Comparison of ENCODE assay signal across 11 mouse cellular contexts in genomic region chr16:11064742-11065141, GRCm38 (mm10). TPM values are rescaled to one million over a fixed set of nuclear protein-coding genes. Genes with fewer than 3 reads are reported as not detected.
A peak's percentile ranks its signal among the peaks of the same experiment; 100 is the strongest.
DNase-seq lines count a peak whose midpoint lies in the region; ATAC-seq and TF ChIP-seq lines count a peak whose summit lies in the region.
"Had no signal": no experiment of that assay in that cellular context is flagged by ENCODE, and none has a peak within 500 bp of the region (broad histone marks: within the 10 kb centered on the region; RNA-seq: fewer than 3 reads in every experiment).

No protein-coding gene starts in this region.

- peak; percentile 84 for DNase-seq in heart, adult 11 months
- no peak for DNase-seq in heart, adult 18-20 months
- no peak for DNase-seq in liver, postnatal 0 days
- no peak for DNase-seq in liver, embryonic 11.5 days (ENCODE audit: low spot score)
- DNase-seq in B cell, adult 2 months: peak; percentile 31 to 36
- no peak for DNase-seq in MEL (ENCODE audit: low read depth, low spot score)
- DNase-seq in thymus, postnatal 14 days: no peak
- DNase-seq: kidney, postnatal 25 days; lung, postnatal 10 days; right cerebral cortex, postnatal 4 days had no signal

- no peak for ATAC-seq in liver, postnatal 0 days
- ATAC-seq in liver, embryonic 11.5 days (replicated peaks; ENCODE audit: low FRiP score): no peak
- ATAC-seq: intestine, postnatal 0 days had no signal

- H3K27ac ChIP-seq in liver, postnatal 0 days (ENCODE audit: low read depth): peak overlapping the region; percentile 82; the same call in 1 of the 2 replicates
- H3K27ac ChIP-seq in liver, embryonic 11.5 days (ENCODE audit: low read depth, low read length): no peak overlapping the region
- no peak overlapping the region for H3K27ac ChIP-seq in MEL (ENCODE audit: control insufficient read depth, low read depth, low read length)

- H3K4me3 ChIP-seq in liver, postnatal 0 days (ENCODE audit: low read depth, low read length): no peak overlapping the region
- H3K4me3 ChIP-seq in liver, embryonic 11.5 days (ENCODE audit: low read depth, low read length): no peak overlapping the region
- H3K4me3 ChIP-seq in MEL (ENCODE audit: control insufficient read depth in 1 of 2, insufficient read depth in 1 of 2, low read depth in 2 of 2, low read length in 2 of 2): no peak overlapping the region

- H3K4me1 ChIP-seq in liver, postnatal 0 days (ENCODE audit: insufficient read depth): peaks cover 22% of the 10 kb centered on the region
- peaks cover 15% of the 10 kb centered on the region; the same call in 1 of the 2 replicates for H3K4me1 ChIP-seq in liver, embryonic 11.5 days (replicated peaks; ENCODE audit: control insufficient read depth, insufficient read depth, low read length)
- peaks cover 0 to 14% of the 10 kb centered on the region in 2 experiments; a peak in 3 of 4 replicates for H3K4me1 ChIP-seq in MEL (ENCODE audit: control insufficient read depth in 1 of 2, insufficient read depth in 2 of 2, low read length in 2 of 2)

- TF ChIP-seq CTCF in liver, postnatal 0 days (IDR thresholded peaks at IDR 0.05; ENCODE audit: low read depth): no peak
- no peak for TF ChIP-seq CTCF in MEL (IDR thresholded peaks at IDR 0.05 in 2 of 3, conservative IDR thresholded peaks at IDR 0.05 in 1 of 3; ENCODE audit: control insufficient read depth in 1 of 3, insufficient read depth in 1 of 3, low read depth in 2 of 3, low read length in 3 of 3, poor library complexity in 1 of 3, severe bottlenecking in 1 of 3)

- no peak for TF ChIP-seq POLR2A in MEL (IDR thresholded peaks at IDR 0.05; ENCODE audit: control insufficient read depth in 1 of 2, insufficient read depth in 1 of 2, low read depth in 1 of 2, low read length in 2 of 2, poor library complexity in 1 of 2)

- peaks cover 24% of the 10 kb centered on the region for H3K27me3 ChIP-seq in liver, postnatal 0 days (ENCODE audit: insufficient read depth, low read length)
- H3K27me3 ChIP-seq in liver, embryonic 11.5 days (replicated peaks; ENCODE audit: control insufficient read depth, insufficient read depth, low read length): peaks cover 19% of the 10 kb centered on the region
- H3K27me3 ChIP-seq in MEL (ENCODE audit: control insufficient read depth in 1 of 2, insufficient read depth in 2 of 2, low read length in 2 of 2): peaks cover 0 to 2% of the 10 kb centered on the region in 2 experiments; a peak in 1 of 4 replicates

- no peak overlapping the region for H3K4me2 ChIP-seq in liver, postnatal 0 days (ENCODE audit: low read depth, low read length)
- H3K4me2 ChIP-seq in liver, embryonic 11.5 days: no peak overlapping the region

- 70% methylated on average over 6 of the region's 6 CpGs for WGBS in liver, postnatal 0 days (ENCODE audit: insufficient replicate concordance)
- WGBS in liver, embryonic 11.5 days: 86% methylated on average over 6 of the region's 6 CpGs

- TF ChIP-seq EP300 in liver, postnatal 0 days (IDR thresholded peaks at IDR 0.05; ENCODE audit: low read depth): no peak
- no peak for TF ChIP-seq EP300 in MEL (IDR thresholded peaks at IDR 0.05; ENCODE audit: low read depth in 1 of 2, low read length in 2 of 2)

- H3K9ac ChIP-seq in liver, postnatal 0 days (replicated peaks): no peak overlapping the region
- no peak overlapping the region for H3K9ac ChIP-seq in liver, embryonic 11.5 days (ENCODE audit: low read depth, low read length)
- no peak overlapping the region for H3K9ac ChIP-seq in MEL (ENCODE audit: control insufficient read depth, low read depth, low read length, poor library complexity, severe bottlenecking)

- TF ChIP-seq RAD21 in MEL (IDR thresholded peaks at IDR 0.05; ENCODE audit: low read depth, low read length): no peak

- no peaks in the 10 kb centered on the region for H3K9me3 ChIP-seq in liver, postnatal 0 days (ENCODE audit: low read length)
- H3K9me3 ChIP-seq in liver, embryonic 11.5 days (ENCODE audit: control insufficient read depth, low read length): no peaks in the 10 kb centered on the region
- no peaks in the 10 kb centered on the region for H3K9me3 ChIP-seq in MEL (replicated peaks; ENCODE audit: insufficient read depth, low read length)

- H3K36me3 ChIP-seq in liver, postnatal 0 days (replicated peaks; ENCODE audit: insufficient read depth, low read length): no peaks in the 10 kb centered on the region
- H3K36me3 ChIP-seq in liver, embryonic 11.5 days (ENCODE audit: control insufficient read depth, insufficient read depth, low read length): no peaks in the 10 kb centered on the region
- peaks cover 0 to 10% of the 10 kb centered on the region in 2 experiments; a peak in 1 of 4 replicates for H3K36me3 ChIP-seq in MEL (ENCODE audit: control insufficient read depth in 1 of 2, insufficient read depth in 2 of 2, low read length in 2 of 2)

- H3K79me2 ChIP-seq in MEL (ENCODE audit: control insufficient read depth, insufficient read depth, low read length, poor library complexity): no peaks in the 10 kb centered on the region

TF ChIP-seq in MEL, 35 proteins besides CTCF, POLR2A, EP300 and RAD21:
- TF ChIP-seq ZKSCAN1 (IDR thresholded peaks at IDR 0.05; ENCODE audit: low read depth, low read length) (peak; percentile 75), ELF1 (IDR thresholded peaks at IDR 0.05; ENCODE audit: low read depth, low read length) (no peak)

RNA-seq across cellular contexts. Expression of gene Litaf, which starts 1.2 kb away (rescaled TPM):
- 10 to 100 TPM; 17.1 to 20.8 TPM for total RNA-seq in heart, adult 18-20 months (2021)
- polyA plus RNA-seq in liver, postnatal 0 days (2015; fragmentation: Nextera tagmentation; extraction: Ambion mirVana): 77.3 and 79.2 TPM in 2 replicates
- polyA plus RNA-seq in liver, embryonic 11.5 days (2014; fragmentation: Nextera tagmentation; extraction: Ambion mirVana): 53.6 and 56.0 TPM in 2 replicates
- 25.7 and 27.2 TPM in 2 replicates for total RNA-seq in MEL (2012; rRNA removed)
- 10 to 100 TPM in 1 of 2 experiments, not detected in 1; 50.1 TPM for polyA plus RNA-seq in MEL (2012; ENCODE audit: insufficient read depth in 1 of 2, insufficient read length in 2 of 2, low read depth in 1 of 2, low replicate concordance in 2 of 2, missing spikeins in 1 of 2)

RNA-seq across cellular contexts. Expression of gene Snn, which starts 4.0 kb away (rescaled TPM):
- 10 to 100 TPM; 24.6 to 26.5 TPM for total RNA-seq in heart, adult 18-20 months (2021)
- polyA plus RNA-seq in liver, postnatal 0 days (2015; fragmentation: Nextera tagmentation; extraction: Ambion mirVana): 4.8 and 5.0 TPM in 2 replicates
- 17.0 and 18.0 TPM in 2 replicates for polyA plus RNA-seq in liver, embryonic 11.5 days (2014; fragmentation: Nextera tagmentation; extraction: Ambion mirVana)
- total RNA-seq in MEL (2012; rRNA removed): 0.42 and 0.73 TPM in 2 replicates
- 1 to 10 TPM in 1 of 2 experiments, not detected in 1; 2.4 TPM for polyA plus RNA-seq in MEL (2012; ENCODE audit: insufficient read depth in 1 of 2, insufficient read length in 2 of 2, low read depth in 1 of 2, low replicate concordance in 2 of 2, missing spikeins in 1 of 2)

Comparison
In these comparisons a context has a peak if more than half of its experiments do, and no peak if none do; other contexts are left out.
1. DNase-seq: peak in heart, adult 11 months (single experiment) and B cell, adult 2 months (2 of 2); none in heart, adult 18-20 months (0 of 2), liver, postnatal 0 days (single experiment), liver, embryonic 11.5 days (single experiment), MEL (single experiment) and thymus, postnatal 14 days (single experiment).